Mouse (Mus musculus) G1E (cell line): Measurements from ENCODE around the gene Rin3.

Source experiments
- CTCF ChIP-seq: IDR thresholded peaks from 2 replicates; pipeline ENCODE4 v1.5.1; 2012; ENCODE audit warnings: low read depth, low read length, inconsistent platforms, mixed read lengths
- GATA1 ChIP-seq: IDR thresholded peaks from 2 replicates; pipeline ENCODE4 v1.6.1; 2012; ENCODE audit warnings: borderline replicate concordance, low read length, inconsistent platforms, mixed read lengths

GRCm38 (mm10) chr12:102251985-102252384 lies 30.9 kb upstream of the Rin3 start:
- no peak for TF ChIP-seq CTCF
- no peak for TF ChIP-seq GATA1
